Mouse (Mus musculus): Measurements from ENCODE around the gene Cks1b. TPM values are rescaled to one million over a fixed set of nuclear protein-coding genes. Genes with fewer than 3 reads are reported as not detected.

Gene Cks1b
- total and polyA plus RNA-seq, 3 experiments: 173 to 270 (median 268) TPM

GRCm38 (mm10) chr3:89421002-89421774, 3.0 kb upstream of the Cks1b start:
- dilution Hi-C loops (cut with MboI; ENCODE audit: extremely low pct_ligation_motif_present, extremely low pct_unique_long_range_greater_than_20kb, low sequenced_read_pairs): no loop called here
- DNase-seq (ENCODE audit: extremely low read depth): peak; percentile 61

GRCm38 (mm10) chr3:89420421-89420820, 2.2 kb upstream of the Cks1b start:
- peaks cover 38 to 50% of the 10 kb centered on the region in 2 experiments for H3K36me3 ChIP-seq (replicated peaks in 1 of 2; ENCODE audit: control insufficient read depth in 1 of 2, insufficient read depth in 1 of 2, low read length in 1 of 2)
- dilution Hi-C loops (cut with MboI; ENCODE audit: extremely low pct_ligation_motif_present, extremely low pct_unique_long_range_greater_than_20kb, low sequenced_read_pairs): no loop called here

More at GRCm38 (mm10) chr3:89421002-89421774, 3.0 kb upstream of the Cks1b start:
- no peak overlapping the region for H3K4me3 ChIP-seq (replicated peaks in 1 of 3; ENCODE audit: low read depth in 2 of 3, low read length in 2 of 3, poor library complexity in 1 of 3)
- in situ Hi-C loops (cut with MboI; ENCODE audit: low pct_ligation_motif_present, low pct_unique_long_range_greater_than_20kb, low sequenced_read_pairs): no loop called here
- H3K9me3 ChIP-seq (replicated peaks; ENCODE audit: low read length): no peaks in the 10 kb centered on the region
- TF ChIP-seq USF1 (IDR thresholded peaks at IDR 0.05; ENCODE audit: low read depth, low read length) (no peak), ZMIZ1 (IDR thresholded peaks at IDR 0.05; ENCODE audit: low read depth, low read length) (no peak), POLR2A (IDR thresholded peaks at IDR 0.05; ENCODE audit: low read depth, low read length) (no peak), EP300 (IDR thresholded peaks at IDR 0.05; ENCODE audit: low read length) (no peak), MXI1 (IDR thresholded peaks at IDR 0.05; ENCODE audit: low read depth, low read length) (no peak), MYC (IDR thresholded peaks at IDR 0.05; ENCODE audit: low read depth, low read length) (no peak), JUN (IDR thresholded peaks at IDR 0.05; ENCODE audit: insufficient read depth, low read depth, low read length) (no peak), GABPA (IDR thresholded peaks at IDR 0.05; ENCODE audit: insufficient replicate concordance, low read depth, low read length) (no peak), RCOR1 (conservative IDR thresholded peaks at IDR 0.05; ENCODE audit: low read depth, low read length) (no peak), ZC3H11A (IDR thresholded peaks at IDR 0.05; ENCODE audit: low read depth, low read length) (no peak), ETS1 (conservative IDR thresholded peaks at IDR 0.05; ENCODE audit: low read depth, low read length) (no peak), ZNF384 (IDR thresholded peaks at IDR 0.05; ENCODE audit: low read depth, low read length) (no peak), JUND (conservative IDR thresholded peaks at IDR 0.05; ENCODE audit: low read depth, low read length) (no peak), SIN3A (IDR thresholded peaks at IDR 0.05; ENCODE audit: low read length) (no peak), MAX (IDR thresholded peaks at IDR 0.05; ENCODE audit: low read length) (no peak), KAT2A (IDR thresholded peaks at IDR 0.05; ENCODE audit: insufficient replicate concordance, low read length) (no peak), CTCF (conservative IDR thresholded peaks at IDR 0.05 in 1 of 2, IDR thresholded peaks at IDR 0.05 in 1 of 2; ENCODE audit: low read depth in 2 of 2, low read length in 2 of 2) (no peak), HCFC1 (IDR thresholded peaks at IDR 0.05; ENCODE audit: low read depth, low read length) (no peak), CHD1 (IDR thresholded peaks at IDR 0.05; ENCODE audit: low read depth, low read length) (no peak), PAX5 (IDR thresholded peaks at IDR 0.05; ENCODE audit: low read length) (no peak)
- H3K79me2 ChIP-seq (replicated peaks; ENCODE audit: control insufficient read depth, extremely low read depth, insufficient read depth, poor library complexity, severe bottlenecking): peaks cover 45% of the 10 kb centered on the region
- no peaks in the 10 kb centered on the region for H3K27me3 ChIP-seq (replicated peaks)
- peaks cover 18 to 49% of the 10 kb centered on the region in 2 experiments for H3K4me1 ChIP-seq (ENCODE audit: control insufficient read depth in 1 of 2, insufficient read depth in 2 of 2)
- peak overlapping the region; percentile 42; the same call in 1 of the 2 replicates for H3K4me2 ChIP-seq (ENCODE audit: insufficient read depth, low read depth, poor library complexity, severe bottlenecking)
- peaks cover 34 to 49% of the 10 kb centered on the region in 2 experiments for H3K36me3 ChIP-seq (replicated peaks in 1 of 2; ENCODE audit: control insufficient read depth in 1 of 2, insufficient read depth in 1 of 2, low read length in 1 of 2)
- no peak overlapping the region for H3K9ac ChIP-seq (ENCODE audit: insufficient read depth, low read depth)
- no peak overlapping the region for H3K27ac ChIP-seq (ENCODE audit: insufficient read depth, low read depth)

More at GRCm38 (mm10) chr3:89420421-89420820, 2.2 kb upstream of the Cks1b start:
- Histone ChIP-seq H3K4me2 (ENCODE audit: insufficient read depth, low read depth, poor library complexity, severe bottlenecking) (peak overlapping the region; percentile 42; the same call in 1 of the 2 replicates), H3K9me3 (replicated peaks; ENCODE audit: low read length) (peaks cover 2% of the 10 kb centered on the region), H3K79me2 (replicated peaks; ENCODE audit: control insufficient read depth, extremely low read depth, insufficient read depth, poor library complexity, severe bottlenecking) (peaks cover 51% of the 10 kb centered on the region), H3K9ac (ENCODE audit: insufficient read depth, low read depth) (no peak overlapping the region), H3K27me3 (replicated peaks) (no peaks in the 10 kb centered on the region), H3K4me1 (ENCODE audit: control insufficient read depth in 1 of 2, insufficient read depth in 2 of 2) (peaks cover 18 to 51% of the 10 kb centered on the region in 2 experiments), H3K27ac (ENCODE audit: insufficient read depth, low read depth) (no peak overlapping the region), H3K4me3 (replicated peaks in 1 of 3; ENCODE audit: low read depth in 2 of 3, low read length in 2 of 3, poor library complexity in 1 of 3) (no peak overlapping the region)
- in situ Hi-C loops (cut with MboI; ENCODE audit: low pct_ligation_motif_present, low pct_unique_long_range_greater_than_20kb, low sequenced_read_pairs): no loop called here
- no peak for DNase-seq (ENCODE audit: extremely low read depth)
- TF ChIP-seq HCFC1 (IDR thresholded peaks at IDR 0.05; ENCODE audit: low read depth, low read length): no peak
- TF ChIP-seq CTCF (conservative IDR thresholded peaks at IDR 0.05 in 1 of 2, IDR thresholded peaks at IDR 0.05 in 1 of 2; ENCODE audit: low read depth in 2 of 2, low read length in 2 of 2): no peak
- TF ChIP-seq PAX5 (IDR thresholded peaks at IDR 0.05; ENCODE audit: low read length): no peak
- no peak for TF ChIP-seq ZNF384 (IDR thresholded peaks at IDR 0.05; ENCODE audit: low read depth, low read length)
- no peak for TF ChIP-seq TBP (conservative IDR thresholded peaks at IDR 0.05; ENCODE audit: low read depth, low read length)
- TF ChIP-seq POLR2AphosphoS2 (IDR thresholded peaks at IDR 0.05; ENCODE audit: low read depth, low read length): no peak
- TF ChIP-seq MAFK (IDR thresholded peaks at IDR 0.05; ENCODE audit: insufficient replicate concordance, low read length): no peak
- no peak for TF ChIP-seq MYC (IDR thresholded peaks at IDR 0.05; ENCODE audit: low read depth, low read length)
- TF ChIP-seq RCOR1 (conservative IDR thresholded peaks at IDR 0.05; ENCODE audit: low read depth, low read length): no peak
- no peak for TF ChIP-seq BHLHE40 (IDR thresholded peaks at IDR 0.05; ENCODE audit: low read depth, low read length)
- TF ChIP-seq MAZ (IDR thresholded peaks at IDR 0.05; ENCODE audit: low read depth, low read length): no peak
- no peak for TF ChIP-seq JUN (IDR thresholded peaks at IDR 0.05; ENCODE audit: insufficient read depth, low read depth, low read length)

Data from CH12.LX (cell line).